Mouse (Mus musculus): ENCODE results near the gene Dand5.

Gene Dand5

GRCm38 (mm10) chr8:84822723-84823122 is at the start of gene Dand5:
Gene Dand5 (minus strand): TSS chr8:84822823.
- DNase-seq (ENCODE audit: low read depth in 1 of 2, low spot score in 2 of 2), result no peak

- DNase-seq (ENCODE audit: low read depth in 1 of 2, low spot score in 2 of 2), result peak in 1 of 2 experiments; percentile 77
Measured at GRCm38 (mm10) chr8:84871376-84872308, 49.0 kb upstream of the Dand5 start, which contains the start of gene Syce2. Gene Syce2 (plus strand): TSS chr8:84872111.

- DNase-seq (ENCODE audit: low read depth in 1 of 2, low spot score in 2 of 2), result peak; percentile 81 to 83
Measured at GRCm38 (mm10) chr8:84856864-84857441, 34.3 kb upstream of the Dand5 start, which contains the start of gene Farsa. Gene Farsa (plus strand): TSS chr8:84856989.

GRCm38 (mm10) chr8:84856434-84856833 is 33.8 kb upstream of the Dand5 start:
- no peak for DNase-seq (ENCODE audit: low read depth in 1 of 2, low spot score in 2 of 2)

- DNase-seq (ENCODE audit: low read depth in 1 of 2, low spot score in 2 of 2), result no peak
Measured at GRCm38 (mm10) chr8:84847684-84848435, 25.2 kb upstream of the Dand5 start.

- DNase-seq (ENCODE audit: low read depth in 1 of 2, low spot score in 2 of 2), result peak; percentile 98 to 100
Measured at GRCm38 (mm10) chr8:84846722-84847572, 24.3 kb upstream of the Dand5 start, which contains the start of gene Calr. Gene Calr (minus strand): TSS chr8:84846934.

- DNase-seq (ENCODE audit: low read depth in 1 of 2, low spot score in 2 of 2), result no peak
Measured at GRCm38 (mm10) chr8:84846094-84846721, 23.6 kb upstream of the Dand5 start.

GRCm38 (mm10) chr8:84845355-84846093 is 22.9 kb upstream of the Dand5 start:
- DNase-seq (ENCODE audit: low read depth in 1 of 2, low spot score in 2 of 2), result no peak

GRCm38 (mm10) chr8:84844397-84845070 is 21.9 kb upstream of the Dand5 start:
- DNase-seq (ENCODE audit: low read depth in 1 of 2, low spot score in 2 of 2), result no peak

GRCm38 (mm10) chr8:84841514-84841913 is 18.9 kb upstream of the Dand5 start:
- no peak for DNase-seq (ENCODE audit: low read depth in 1 of 2, low spot score in 2 of 2)

GRCm38 (mm10) chr8:84840248-84840999 is 17.8 kb upstream of the Dand5 start, which contains the start of gene Rad23a:
Gene Rad23a (minus strand): TSS chr8:84840665.
- peak; percentile 84 to 87 for DNase-seq (ENCODE audit: low read depth in 1 of 2, low spot score in 2 of 2)

GRCm38 (mm10) chr8:84839875-84840247 is 17.2 kb upstream of the Dand5 start:
- no peak for DNase-seq (ENCODE audit: low read depth in 1 of 2, low spot score in 2 of 2)

GRCm38 (mm10) chr8:84839411-84839810 is 16.8 kb upstream of the Dand5 start:
- DNase-seq (ENCODE audit: low read depth in 1 of 2, low spot score in 2 of 2), result no peak

- no peak for DNase-seq (ENCODE audit: low read depth in 1 of 2, low spot score in 2 of 2)
Measured at GRCm38 (mm10) chr8:84838513-84838912, 15.9 kb upstream of the Dand5 start.

GRCm38 (mm10) chr8:84837912-84838470 is 15.4 kb upstream of the Dand5 start:
- DNase-seq (ENCODE audit: low read depth in 1 of 2, low spot score in 2 of 2), result no peak

GRCm38 (mm10) chr8:84837149-84837911 is 14.7 kb upstream of the Dand5 start:
- DNase-seq (ENCODE audit: low read depth in 1 of 2, low spot score in 2 of 2), result no peak

All from monocyte, adult 2 months (primary cell).